Mouse (Mus musculus) embryonic fibroblast, embryonic 13.5 days (primary cell): ENCODE measurements around the gene Ugt1a10. TPM values are rescaled to one million over a fixed set of nuclear protein-coding genes. Genes with fewer than 3 reads are reported as not detected.

Experiments used
- H3K27ac ChIP-seq: 2 replicates; pipeline ENCODE4 v1.5.1; 2012; ENCODE audit warnings: low read length, control low read depth, inconsistent platforms; ENCODE audit not compliant: insufficient read depth
- H3K4me1 ChIP-seq: 2 replicates; pipeline ENCODE4 v1.6.1; 2011; ENCODE audit warnings: low read length; ENCODE audit not compliant: control insufficient read depth, insufficient read depth
- H3K4me3 ChIP-seq: 2 replicates; pipeline ENCODE4 v1.5.1; 2011; ENCODE audit warnings: mild to moderate bottlenecking, control low read depth, low read length; ENCODE audit not compliant: insufficient read depth
- CTCF ChIP-seq: IDR thresholded peaks from 2 replicates; pipeline ENCODE4 v1.5.1; 2011; ENCODE audit warnings: mild to moderate bottlenecking, control low read depth, low read length, moderate library complexity, borderline replicate concordance; ENCODE audit not compliant: insufficient read depth
- POLR2A ChIP-seq: IDR thresholded peaks from 2 replicates; pipeline ENCODE4 v1.6.1; 2011; ENCODE audit warnings: low read depth, mild to moderate bottlenecking, control low read depth, low read length, moderate library complexity
- polyA plus RNA-seq: library from polyadenylated mRNA; stranded (reverse); fragments of >200 nt; gene quantifications from 2 replicates; pipeline ENCODE4 v1.2.4, GENCODE M21; 2011; ENCODE audit warnings: low read depth; ENCODE audit not compliant: missing spikeins, insufficient read length

Gene Ugt1a10
- polyA plus RNA-seq, 1 experiment, result not detected

DNA sequence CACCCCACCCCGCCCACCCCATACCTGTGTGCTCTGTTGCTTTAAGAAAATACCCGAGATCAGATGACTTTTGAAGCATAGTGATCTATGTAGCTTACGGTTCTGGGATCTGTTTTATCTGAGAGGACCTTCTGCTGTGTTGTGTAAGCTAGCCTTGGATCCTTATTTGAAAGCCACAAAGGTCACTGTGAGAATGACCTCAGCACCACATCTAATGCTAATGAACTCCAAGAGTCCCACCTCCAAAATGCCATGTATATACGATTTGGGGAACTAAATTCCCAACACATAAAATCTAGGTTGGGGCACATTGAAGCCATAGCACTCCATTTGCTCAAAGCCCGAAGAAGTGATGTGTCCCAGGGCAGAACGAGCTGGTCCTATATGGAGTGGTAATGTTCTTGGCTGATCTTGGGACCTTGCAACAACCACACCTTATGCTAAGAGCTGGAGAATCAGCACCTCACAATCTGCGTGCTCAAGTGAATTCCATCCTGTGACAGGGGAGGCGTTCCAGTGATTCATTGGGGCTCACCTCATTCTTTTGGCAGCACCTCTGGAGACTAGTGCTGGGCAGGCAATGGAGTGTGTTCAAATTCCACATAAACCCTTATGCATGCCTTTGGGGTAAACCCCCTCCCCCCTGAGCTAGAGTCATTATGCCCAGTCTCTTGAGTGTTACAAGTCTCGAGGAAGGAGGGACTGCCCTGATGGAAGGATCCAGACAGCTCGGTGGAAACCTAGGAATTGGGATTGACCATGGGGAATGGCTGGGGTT, 201.9 kb downstream of the Ugt1a10 start:
- Histone ChIP-seq H3K27ac (no peak overlapping the region), H3K4me1 (peaks cover 3% of the 10 kb centered on the region), H3K4me3 (no peak overlapping the region)
- no peak for TF ChIP-seq CTCF
- no peak for TF ChIP-seq POLR2A

DNA sequence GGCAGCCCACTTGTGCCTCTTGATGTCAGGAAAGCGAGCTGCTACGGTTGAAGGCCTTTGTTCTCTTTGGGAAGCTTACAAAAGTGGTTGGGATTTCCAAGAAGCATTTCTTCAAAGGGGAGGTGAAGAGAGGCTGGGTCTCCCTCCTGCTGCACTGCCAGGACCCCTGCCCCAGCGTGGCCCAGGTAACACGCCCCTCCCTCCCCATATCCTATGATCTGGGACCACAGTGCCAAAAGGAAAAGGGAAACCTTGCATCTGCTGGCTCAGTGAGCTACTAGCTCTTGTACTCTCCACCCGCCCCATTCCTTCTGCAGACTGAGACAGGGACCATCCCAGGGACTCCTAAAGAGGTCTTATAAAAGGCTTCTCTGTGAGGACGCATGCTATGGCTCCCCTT, 202.5 kb downstream of the Ugt1a10 start:
- no peak overlapping the region for H3K4me3 ChIP-seq
- no peak overlapping the region for H3K27ac ChIP-seq
- peaks cover 9% of the 10 kb centered on the region for H3K4me1 ChIP-seq
- no peak for TF ChIP-seq CTCF
- TF ChIP-seq POLR2A, result no peak

GRCm38 (mm10) chr1:88258361-88258760, 203.2 kb downstream of the Ugt1a10 start:
- TF ChIP-seq CTCF (no peak), POLR2A (no peak)
- peaks cover 13% of the 10 kb centered on the region for H3K4me1 ChIP-seq

GRCm38 (mm10) chr1:88258881-88259642, 203.9 kb downstream of the Ugt1a10 start:
- Histone ChIP-seq H3K27ac (no peak overlapping the region), H3K4me1 (peaks cover 13% of the 10 kb centered on the region), H3K4me3 (no peak overlapping the region)
- TF ChIP-seq CTCF (no peak), POLR2A (no peak)

More at GRCm38 (mm10) chr1:88258361-88258760, 203.2 kb downstream of the Ugt1a10 start:
- no peak overlapping the region for H3K27ac ChIP-seq
- H3K4me3 ChIP-seq, result no peak overlapping the region

DNA sequence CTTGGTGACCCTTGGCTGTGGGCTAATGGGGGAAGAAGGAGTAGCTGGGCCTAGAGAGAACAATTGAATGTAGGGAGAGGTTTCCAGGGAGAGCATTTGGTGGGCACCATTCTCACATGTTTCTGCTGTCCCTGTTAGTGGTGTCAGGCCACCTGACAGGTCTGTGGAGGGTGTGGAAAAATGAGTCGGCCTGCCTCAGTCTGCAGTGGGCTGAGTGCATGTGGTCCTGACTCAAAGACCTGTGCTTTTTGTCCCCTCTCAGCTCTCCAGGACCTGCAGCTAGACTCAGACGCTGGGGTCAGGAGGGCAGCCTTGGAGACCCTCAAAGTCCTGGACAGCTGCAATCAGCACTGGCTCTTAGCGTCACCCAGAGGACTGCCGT, 204.4 kb downstream of the Ugt1a10 start:
- Histone ChIP-seq H3K4me1 (peaks cover 13% of the 10 kb centered on the region), H3K4me3 (no peak overlapping the region), H3K27ac (no peak overlapping the region)
- TF ChIP-seq CTCF, result no peak
- no peak for TF ChIP-seq POLR2A

- TF ChIP-seq CTCF, result no peak
- TF ChIP-seq POLR2A, result no peak
- no peak overlapping the region for H3K4me3 ChIP-seq
- H3K4me1 ChIP-seq, result peaks cover 13% of the 10 kb centered on the region
- H3K27ac ChIP-seq, result no peak overlapping the region
Measured at GRCm38 (mm10) chr1:88260114-88260513, 204.9 kb downstream of the Ugt1a10 start.

DNA sequence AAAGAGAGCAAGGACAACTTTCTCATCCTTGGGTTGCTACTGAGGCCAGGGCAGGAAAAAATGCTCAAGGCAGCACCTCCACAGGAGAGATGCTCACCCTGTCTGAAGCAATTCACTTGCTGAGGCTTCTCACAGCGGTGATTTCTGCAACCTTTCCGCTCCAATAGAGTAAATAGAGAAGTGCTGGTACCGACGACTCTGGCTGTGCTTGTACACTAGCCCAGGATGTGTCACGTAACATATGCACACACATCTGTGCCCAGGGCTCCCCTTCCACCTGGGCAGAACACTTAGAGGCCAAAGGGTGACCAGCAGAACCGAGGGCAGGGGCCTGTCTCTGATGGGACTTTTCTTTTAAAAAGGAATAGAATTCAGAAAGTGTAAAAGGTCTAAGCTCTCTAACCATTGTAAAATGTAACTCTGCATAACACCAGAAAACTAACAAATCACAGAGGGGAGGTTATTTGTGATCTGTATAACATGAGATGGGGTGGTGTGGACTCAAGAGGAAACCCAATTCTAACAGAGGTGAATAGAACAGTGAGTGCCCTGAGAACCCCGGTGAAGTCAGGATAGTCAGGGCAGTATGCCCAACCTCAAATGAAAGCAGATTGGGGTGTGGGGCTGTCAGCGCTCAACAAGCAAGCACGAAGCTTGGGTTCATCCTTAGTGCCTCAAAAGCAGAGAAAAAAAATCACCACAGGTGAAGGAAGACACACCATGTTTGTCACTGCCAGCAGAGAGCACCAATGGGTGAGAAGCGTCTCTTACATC, 205.6 kb downstream of the Ugt1a10 start:
- Histone ChIP-seq H3K4me1 (peaks cover 13% of the 10 kb centered on the region), H3K27ac (no peak overlapping the region)
- TF ChIP-seq CTCF (no peak), POLR2A (no peak)

DNA sequence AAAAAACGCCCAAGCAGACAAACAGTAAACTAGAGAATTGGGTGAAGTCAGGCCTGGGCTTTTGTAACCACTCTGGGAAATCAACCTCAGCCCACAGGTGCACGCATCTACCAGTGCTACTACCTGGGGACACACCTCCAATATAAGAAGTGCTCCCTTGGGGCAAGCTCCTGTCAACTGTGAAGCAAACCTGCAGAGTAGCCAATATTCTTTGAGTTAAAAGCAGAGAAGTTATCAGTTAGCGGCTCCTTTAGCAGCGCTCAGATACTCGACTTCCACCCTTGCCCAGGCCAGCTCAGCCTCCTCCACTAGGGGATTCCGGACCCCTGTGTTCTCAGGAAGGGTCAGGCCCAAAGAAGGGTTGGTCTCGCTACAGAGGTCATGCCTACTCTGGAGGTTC, 206.5 kb downstream of the Ugt1a10 start:
- Histone ChIP-seq H3K4me1 (peaks cover 13% of the 10 kb centered on the region), H3K4me3 (no peak overlapping the region), H3K27ac (no peak overlapping the region)
- TF ChIP-seq CTCF (no peak), POLR2A (no peak)

More for the DNA sequence above, 205.6 kb downstream of the Ugt1a10 start:
- no peak overlapping the region for H3K4me3 ChIP-seq

GRCm38 (mm10) chr1:88262255-88262654, 207.1 kb downstream of the Ugt1a10 start:
- Histone ChIP-seq H3K27ac (no peak overlapping the region), H3K4me1 (peaks cover 13% of the 10 kb centered on the region), H3K4me3 (no peak overlapping the region)
- TF ChIP-seq POLR2A (no peak), CTCF (no peak)
